Mouse (Mus musculus): ENCODE data around the gene Rundc3a. TPM values are rescaled to one million over a fixed set of nuclear protein-coding genes. Genes with fewer than 3 reads are reported as not detected.

Gene Rundc3a
- 2.0 and 2.6 TPM in 2 replicates for polyA plus RNA-seq (2015; fragmentation: Nextera tagmentation; extraction: Ambion mirVana)

GRCm38 (mm10) chr11:102393238-102393634 is at the start of gene Rundc3a:
Rundc3a (plus strand) TSS chr11:102393403.

DNA sequence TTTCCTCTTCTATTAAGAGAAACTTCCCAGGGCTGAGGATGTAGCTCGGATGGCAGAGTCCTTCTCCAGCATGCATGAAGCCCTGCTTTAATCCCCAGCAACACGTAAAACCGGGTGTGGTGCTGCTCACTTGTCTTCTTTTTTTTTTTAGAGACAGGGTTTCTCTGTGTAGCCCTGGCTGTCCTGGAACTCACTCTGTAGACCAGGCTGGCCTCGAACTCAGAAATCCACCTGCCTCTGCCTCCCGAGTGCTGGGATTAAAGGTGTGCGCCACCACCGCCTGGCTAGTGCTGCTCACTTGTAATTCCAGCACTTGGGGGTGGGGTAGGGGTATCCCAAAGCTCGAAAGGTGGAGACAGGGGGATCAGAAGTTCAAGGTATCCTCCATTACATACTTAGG is 27.1 kb upstream of the Rundc3a start, which contains the start of gene Slc4a1:
TSS of gene Slc4a1 (minus strand) at position 101 of the 400 bp plus-strand sequence.

DNA sequence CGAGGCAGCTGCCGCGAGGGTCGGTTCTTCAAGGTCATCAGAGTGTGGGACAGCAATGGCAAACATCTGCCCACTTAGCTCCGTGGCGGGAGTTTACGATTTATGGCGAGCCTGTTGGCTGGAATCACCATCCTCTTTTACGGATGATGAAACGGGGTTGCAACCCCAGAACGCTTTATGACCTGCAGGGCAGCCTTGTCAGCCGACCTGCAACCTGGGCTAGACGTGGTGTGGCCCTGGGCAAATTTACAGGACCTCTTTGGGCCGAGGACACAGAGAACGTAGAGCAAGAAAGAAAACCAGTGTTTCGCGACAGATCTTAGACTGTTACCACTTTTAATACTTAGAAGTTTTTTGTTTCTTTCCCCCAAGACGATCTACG is 14.6 kb downstream of the Rundc3a start, which contains the start of gene Slc25a39:
TSS of gene Slc25a39 (minus strand) at position 113 of the 382 bp plus-strand sequence.

GRCm38 (mm10) chr11:102430121-102431017 is 37.2 kb downstream of the Rundc3a start, which contains the start of gene Grn:
Grn (plus strand) TSS chr11:102430315.

GRCm38 (mm10) chr11:102447497-102447896 is 54.3 kb downstream of the Rundc3a start, which contains the start of gene Fam171a2:
Fam171a2 (minus strand) TSS chr11:102447682.

Other genes starting within 250 kb of the Rundc3a start
- 3.7 TPM in 2 replicates for gene Nags, start 247.9 kb upstream of the Rundc3a start, polyA plus RNA-seq (2015; fragmentation: Nextera tagmentation; extraction: Ambion mirVana)
- 10.9 and 12.3 TPM in 2 replicates for gene Tmem101, start 237.0 kb upstream of the Rundc3a start, polyA plus RNA-seq (2015; fragmentation: Nextera tagmentation; extraction: Ambion mirVana)
- gene Lsm12, start 208.1 kb upstream of the Rundc3a start, polyA plus RNA-seq (2015; fragmentation: Nextera tagmentation; extraction: Ambion mirVana) = 83.8 and 86.1 TPM in 2 replicates
- 17.9 and 21.1 TPM in 2 replicates for gene G6pc3, start 203.8 kb upstream of the Rundc3a start, polyA plus RNA-seq (2015; fragmentation: Nextera tagmentation; extraction: Ambion mirVana)
- gene Hdac5, start 163.2 kb upstream of the Rundc3a start, polyA plus RNA-seq (2015; fragmentation: Nextera tagmentation; extraction: Ambion mirVana) = 21.8 and 29.1 TPM in 2 replicates
- gene BC030867, start 144.5 kb upstream of the Rundc3a start, polyA plus RNA-seq (2015; fragmentation: Nextera tagmentation; extraction: Ambion mirVana) = 13.6 and 14.9 TPM in 2 replicates
- gene Asb16, start 124.7 kb upstream of the Rundc3a start, polyA plus RNA-seq (2015; fragmentation: Nextera tagmentation; extraction: Ambion mirVana) = 0.07 and 0.11 TPM in 2 replicates
- gene Tmub2, start 108.5 kb upstream of the Rundc3a start, polyA plus RNA-seq (2015; fragmentation: Nextera tagmentation; extraction: Ambion mirVana) = 33.5 and 36.0 TPM in 2 replicates
- gene Atxn7l3, start 96.8 kb upstream of the Rundc3a start, polyA plus RNA-seq (2015; fragmentation: Nextera tagmentation; extraction: Ambion mirVana) = 8.5 and 9.3 TPM in 2 replicates
- gene Ubtf, start 73.7 kb upstream of the Rundc3a start, polyA plus RNA-seq (2015; fragmentation: Nextera tagmentation; extraction: Ambion mirVana) = 67.7 and 68.5 TPM in 2 replicates
- 509 and 579 TPM in 2 replicates for gene Slc4a1, start 27.2 kb upstream of the Rundc3a start, polyA plus RNA-seq (2015; fragmentation: Nextera tagmentation; extraction: Ambion mirVana)
- gene Slc25a39, start 14.5 kb downstream of the Rundc3a start, polyA plus RNA-seq (2015; fragmentation: Nextera tagmentation; extraction: Ambion mirVana) = 360 and 378 TPM in 2 replicates
- gene Grn, start 36.9 kb downstream of the Rundc3a start, polyA plus RNA-seq (2015; fragmentation: Nextera tagmentation; extraction: Ambion mirVana) = 103 and 160 TPM in 2 replicates
- gene Fam171a2, start 54.3 kb downstream of the Rundc3a start, polyA plus RNA-seq (2015; fragmentation: Nextera tagmentation; extraction: Ambion mirVana) = 1.1 and 1.2 TPM in 2 replicates
- 26.8 and 27.0 TPM in 2 replicates for gene Itga2b, start 76.7 kb downstream of the Rundc3a start, polyA plus RNA-seq (2015; fragmentation: Nextera tagmentation; extraction: Ambion mirVana)
- gene Gpatch8, start 163.0 kb downstream of the Rundc3a start, polyA plus RNA-seq (2015; fragmentation: Nextera tagmentation; extraction: Ambion mirVana) = 29.2 and 33.6 TPM in 2 replicates
- 4.1 and 6.5 TPM in 2 replicates for gene Gm11627, start 186.1 kb downstream of the Rundc3a start, polyA plus RNA-seq (2015; fragmentation: Nextera tagmentation; extraction: Ambion mirVana)
- gene Fzd2, start 211.0 kb downstream of the Rundc3a start, polyA plus RNA-seq (2015; fragmentation: Nextera tagmentation; extraction: Ambion mirVana) = 3.4 and 4.1 TPM in 2 replicates

Data from spleen, postnatal 0 days (tissue).